Mouse (Mus musculus) frontal cortex, postnatal 25 days (tissue): Measurements from ENCODE around the gene Zbtb26.

ENCODE experiments used
- DNase-seq, 2 experiments: peaks; one replicate each; pipeline ENCODE4 v3.0.0; 2022; ENCODE audit warnings: low spot score in 2 of 2

Gene Zbtb26

GRCm38 (mm10) chr2:37442611-37443591 is at the start of gene Zbtb26, which contains the start of the genes Zbtb6 and Rabgap1:
Zbtb26 (minus strand) TSS chr2:37443135.
Zbtb6 (minus strand) TSS chr2:37443171.
Rabgap1 (plus strand) TSS chr2:37443279.
- DNase-seq, result peak; percentile 93 to 94

- no peak for DNase-seq
Observed at GRCm38 (mm10) chr2:37488956-37489355, 46.0 kb upstream of the Zbtb26 start.

GRCm38 (mm10) chr2:37486408-37486807 is 43.5 kb upstream of the Zbtb26 start:
- DNase-seq, result no peak

GRCm38 (mm10) chr2:37485370-37485769 is 42.4 kb upstream of the Zbtb26 start:
- no peak for DNase-seq

GRCm38 (mm10) chr2:37484165-37484564 is 41.2 kb upstream of the Zbtb26 start:
- no peak for DNase-seq

- DNase-seq, result no peak
Observed at GRCm38 (mm10) chr2:37480039-37480438, 37.1 kb upstream of the Zbtb26 start.

GRCm38 (mm10) chr2:37479559-37479958 is 36.6 kb upstream of the Zbtb26 start:
- DNase-seq, result no peak

- DNase-seq, result no peak
Observed at GRCm38 (mm10) chr2:37466266-37466665, 23.3 kb upstream of the Zbtb26 start.

- no peak for DNase-seq
Observed at GRCm38 (mm10) chr2:37460707-37461106, 17.8 kb upstream of the Zbtb26 start.

GRCm38 (mm10) chr2:37452376-37452760 is 9.4 kb upstream of the Zbtb26 start:
- peak in 1 of 2 experiments; percentile 18 for DNase-seq

- peak; percentile 78 to 84 for DNase-seq
Observed at GRCm38 (mm10) chr2:37451667-37452375, 8.9 kb upstream of the Zbtb26 start.

- no peak for DNase-seq
Observed at GRCm38 (mm10) chr2:37431609-37432008, 11.3 kb downstream of the Zbtb26 start.

GRCm38 (mm10) chr2:37430593-37431464 is 12.1 kb downstream of the Zbtb26 start:
- DNase-seq, result peak; percentile 56 to 78

- DNase-seq, result no peak
Observed at GRCm38 (mm10) chr2:37423671-37424070, 19.3 kb downstream of the Zbtb26 start.

- DNase-seq, result peak; percentile 87 to 92
Observed at GRCm38 (mm10) chr2:37422306-37423304, 20.3 kb downstream of the Zbtb26 start, which contains the start of gene Rc3h2. Rc3h2 (minus strand) TSS chr2:37422903.

GRCm38 (mm10) chr2:37421903-37422302 is 21.0 kb downstream of the Zbtb26 start:
- DNase-seq, result no peak

- no peak for DNase-seq
Observed at GRCm38 (mm10) chr2:37395539-37395938, 47.4 kb downstream of the Zbtb26 start.

GRCm38 (mm10) chr2:37382921-37383320 is 60.0 kb downstream of the Zbtb26 start:
- no peak for DNase-seq
